Mouse (Mus musculus) embryonic facial prominence, embryonic 13.5 days (tissue): ENCODE measurements at regions not wholly inside any gene's neighbourhood (a gene's known extent, or its start where the extent isn't known, plus 50 kb on each side); places are given as distances from the start of the nearest gene placed in this dataset.

Experiments used
- ATAC-seq: fragments of 200-750 bp; cut with Nextera tagmentation; 2 replicates; pipeline ENCODE4 v1.8.0; 2017; ENCODE audit warnings: low read depth; ENCODE audit not compliant: insufficient number of reproducible peaks, insufficient read depth, low FRiP score, low TSS enrichment
- H3K27ac ChIP-seq: fragments of 300-500 bp; sonication (generic); 2 replicates; pipeline ENCODE4 v1.5.1; 2015; ENCODE audit warnings: moderate library complexity, mild to moderate bottlenecking, inconsistent platforms
- H3K27me3 ChIP-seq: fragments of 300-500 bp; sonication (generic); 2 replicates; pipeline ENCODE4 v1.6.1; 2015; ENCODE audit warnings: mild to moderate bottlenecking, inconsistent platforms
- H3K36me3 ChIP-seq: fragments of 300-500 bp; sonication (generic); 2 replicates; pipeline ENCODE4 v1.6.1; 2015; ENCODE audit warnings: mild to moderate bottlenecking, inconsistent platforms
- H3K4me1 ChIP-seq: fragments of 300-500 bp; sonication (generic); 2 replicates; pipeline ENCODE4 v1.6.1; 2015; ENCODE audit warnings: inconsistent platforms
- H3K4me2 ChIP-seq: fragments of 300-500 bp; sonication (generic); 2 replicates; pipeline ENCODE4 v1.6.1; 2015; ENCODE audit warnings: moderate library complexity, mild to moderate bottlenecking, inconsistent platforms
- H3K4me3 ChIP-seq: fragments of 300-500 bp; sonication (generic); 2 replicates; pipeline ENCODE4 v1.5.1; 2015; ENCODE audit warnings: mild to moderate bottlenecking, inconsistent platforms
- H3K9ac ChIP-seq: fragments of 300-500 bp; sonication (generic); 2 replicates; pipeline ENCODE4 v1.6.1; 2015; ENCODE audit warnings: mild to moderate bottlenecking, inconsistent platforms
- H3K9me3 ChIP-seq: fragments of 300-500 bp; sonication (generic); 2 replicates; pipeline ENCODE4 v1.6.1; 2016; ENCODE audit warnings: inconsistent platforms
- WGBS: fragments of 180-500 bp; shearing (Covaris S2); methylation state at CpG from one replicate; pipeline ENCODE4 v1.1.7; 2015; ENCODE audit warnings: mixed read lengths; 5-methylcytosine and 5-hydroxymethylcytosine counted together

DNA sequence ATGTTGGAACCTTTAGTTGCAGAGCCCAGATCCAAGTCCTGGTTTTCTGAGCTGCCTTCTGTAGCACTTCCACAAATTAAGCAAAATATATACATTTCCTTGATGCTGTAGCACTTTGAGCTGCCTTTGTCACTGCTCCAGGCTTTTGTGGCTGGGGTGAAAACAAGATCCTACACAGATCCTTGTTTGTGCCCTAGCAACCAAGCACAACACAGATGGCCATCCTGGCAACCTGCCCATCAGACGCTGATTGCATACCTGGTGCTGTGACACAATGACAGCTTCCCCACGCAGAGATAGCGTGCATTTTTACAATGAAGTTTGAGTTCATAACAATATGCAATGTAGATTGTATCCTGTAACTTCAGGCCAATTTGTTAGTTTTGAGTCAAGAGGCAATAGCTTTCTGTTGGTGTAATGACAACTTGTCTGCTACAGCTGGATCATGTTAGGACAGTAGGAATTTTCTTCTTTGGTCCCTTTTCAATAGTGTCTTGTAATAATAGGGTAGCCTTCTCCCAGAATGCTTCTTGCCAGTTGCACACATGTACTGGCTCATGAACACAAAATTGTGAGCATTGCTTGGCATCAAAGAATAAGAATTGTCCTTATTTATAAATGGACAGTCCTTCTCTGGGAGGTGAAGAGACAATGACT is 153.5 kb upstream of the Tnc start:
- Histone ChIP-seq H3K9ac (no peak overlapping the region), H3K4me1 (0 out of 2 replicates have a peak, but pooled peaks cover 5% of the 10 kb centered on the region), H3K27me3 (no peaks in the 10 kb centered on the region), H3K9me3 (no peaks in the 10 kb centered on the region), H3K27ac (no peak overlapping the region), H3K4me2 (no peak overlapping the region), H3K36me3 (no peaks in the 10 kb centered on the region), H3K4me3 (no peak overlapping the region)
- 60% methylated on average over 3 of the region's 3 CpGs for WGBS
- no peak; the same call in 1 of the 2 replicates for ATAC-seq

DNA sequence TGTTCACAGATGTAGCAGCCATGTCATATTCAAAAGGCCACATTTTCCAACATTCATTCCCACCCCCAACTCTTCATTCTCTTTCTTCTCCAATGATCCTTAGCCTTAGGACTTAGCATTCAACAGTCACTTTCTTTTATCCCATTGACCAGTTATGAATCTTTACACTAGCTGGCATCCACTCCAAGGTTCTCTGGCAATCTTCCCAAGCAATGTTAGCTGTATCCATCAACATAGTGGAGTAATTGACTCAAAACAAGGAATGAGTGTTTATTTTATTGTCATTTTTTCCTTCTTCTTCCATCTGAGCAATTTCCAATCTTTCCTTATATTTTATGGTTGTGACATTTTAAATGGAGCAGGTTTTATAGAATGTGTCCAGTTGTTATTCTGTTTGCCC is 138.2 kb upstream of the Tnc start:
- H3K36me3 ChIP-seq, result no peaks in the 10 kb centered on the region
- ATAC-seq, result no peak
- H3K27ac ChIP-seq, result no peak overlapping the region
- no peak overlapping the region for H3K9ac ChIP-seq
- no peak overlapping the region for H3K4me2 ChIP-seq
- no peaks in the 10 kb centered on the region for H3K27me3 ChIP-seq
- H3K4me1 ChIP-seq, result no peaks in the 10 kb centered on the region; the same call in 1 of the 2 replicates
- H3K9me3 ChIP-seq, result no peaks in the 10 kb centered on the region
- no peak overlapping the region for H3K4me3 ChIP-seq

DNA sequence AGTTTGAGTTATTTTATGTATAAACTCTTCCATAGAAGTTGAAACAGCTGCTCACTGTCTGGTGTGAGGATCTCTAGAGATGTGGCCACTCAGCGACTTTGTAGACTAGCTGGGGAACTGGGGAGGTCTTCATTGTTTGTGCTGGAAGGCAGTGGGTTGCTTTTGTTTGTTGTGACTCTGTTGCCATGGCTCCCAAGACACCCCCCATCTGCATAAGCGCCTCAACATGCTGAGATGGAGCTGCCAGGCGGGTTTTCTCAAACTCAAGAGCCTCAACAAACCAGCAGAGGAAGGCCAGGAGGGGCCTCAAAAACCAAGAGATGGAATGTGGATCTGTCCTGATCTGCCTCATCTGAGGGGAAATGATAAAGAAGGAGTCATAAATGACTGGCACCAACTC is 129.1 kb upstream of the Tnc start:
- WGBS, result 29% methylated on average over 3 of the region's 3 CpGs

GRCm38 (mm10) chr4:64171476-64171875 is 124.7 kb upstream of the Tnc start:
- Histone ChIP-seq H3K4me1 (peaks cover 4% of the 10 kb centered on the region; the same call in 1 of the 2 replicates), H3K27me3 (no peaks in the 10 kb centered on the region), H3K27ac (peak overlapping the region; percentile 75), H3K36me3 (no peaks in the 10 kb centered on the region), H3K9me3 (no peaks in the 10 kb centered on the region), H3K9ac (no peak overlapping the region), H3K4me3 (no peak overlapping the region), H3K4me2 (no peak overlapping the region)
- 37% methylated on average over 3 of the region's 3 CpGs for WGBS
- ATAC-seq, result no peak

More for the DNA sequence above, 129.1 kb upstream of the Tnc start:
- ATAC-seq, result no peak
- no peak overlapping the region for H3K4me2 ChIP-seq
- no peaks in the 10 kb centered on the region for H3K36me3 ChIP-seq
- H3K4me3 ChIP-seq, result no peak overlapping the region
- no peak overlapping the region for H3K9ac ChIP-seq
- peaks cover 4% of the 10 kb centered on the region; the same call in 1 of the 2 replicates for H3K4me1 ChIP-seq
- H3K27me3 ChIP-seq, result no peaks in the 10 kb centered on the region
- no peak overlapping the region for H3K27ac ChIP-seq
- H3K9me3 ChIP-seq, result no peaks in the 10 kb centered on the region

DNA sequence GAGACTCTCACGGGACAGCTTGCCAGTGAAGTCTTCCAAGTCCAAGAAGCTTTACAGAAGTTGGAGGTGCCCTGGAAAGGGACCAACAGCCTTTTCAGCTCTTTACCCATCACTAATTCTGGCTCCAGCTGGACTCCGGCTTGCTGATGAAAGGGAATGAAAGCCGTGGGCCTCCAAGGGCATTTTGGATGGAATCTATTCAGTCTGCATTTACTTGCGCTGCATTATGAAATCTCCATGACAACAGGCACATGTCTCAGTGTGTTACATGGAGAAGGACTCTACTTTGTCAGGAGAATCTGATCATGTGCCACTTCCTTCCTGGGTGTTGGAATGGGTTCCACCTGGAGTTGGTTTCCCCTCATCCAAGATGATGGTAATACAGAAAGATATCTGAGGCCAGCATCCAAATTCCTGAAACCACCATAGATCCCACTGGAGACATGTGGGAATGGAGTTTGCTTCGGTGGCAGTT is 102.2 kb upstream of the Tnc start:
- H3K36me3 ChIP-seq, result no peaks in the 10 kb centered on the region
- 64% methylated on average over 5 of the region's 5 CpGs for WGBS
- H3K4me2 ChIP-seq, result no peak overlapping the region
- no peak for ATAC-seq
- H3K27me3 ChIP-seq, result no peaks in the 10 kb centered on the region
- no peak overlapping the region for H3K9ac ChIP-seq
- H3K27ac ChIP-seq, result no peak overlapping the region
- H3K9me3 ChIP-seq, result no peaks in the 10 kb centered on the region
- no peak overlapping the region for H3K4me3 ChIP-seq
- peaks cover 5% of the 10 kb centered on the region; the same call in 1 of the 2 replicates for H3K4me1 ChIP-seq

- Histone ChIP-seq H3K4me2 (no peak overlapping the region), H3K36me3 (no peaks in the 10 kb centered on the region), H3K27ac (no peak overlapping the region), H3K27me3 (no peaks in the 10 kb centered on the region), H3K4me3 (no peak overlapping the region), H3K9ac (no peak overlapping the region), H3K9me3 (no peaks in the 10 kb centered on the region), H3K4me1 (peaks cover 26% of the 10 kb centered on the region)
- WGBS, result 71% methylated on average over 2 of the region's 2 CpGs
- no peak for ATAC-seq
Observed at GRCm38 (mm10) chr4:64145924-64146323, 99.1 kb upstream of the Tnc start.

GRCm38 (mm10) chr4:64142963-64143362 is 96.1 kb upstream of the Tnc start:
- peaks cover 21% of the 10 kb centered on the region for H3K4me1 ChIP-seq
- no peak overlapping the region for H3K27ac ChIP-seq
- no peak overlapping the region for H3K9ac ChIP-seq
- WGBS, result 30% methylated on average over 2 of the region's 2 CpGs
- H3K36me3 ChIP-seq, result no peaks in the 10 kb centered on the region
- H3K4me3 ChIP-seq, result no peak overlapping the region
- no peak overlapping the region for H3K4me2 ChIP-seq
- no peaks in the 10 kb centered on the region for H3K9me3 ChIP-seq
- H3K27me3 ChIP-seq, result no peaks in the 10 kb centered on the region
- no peak for ATAC-seq

DNA sequence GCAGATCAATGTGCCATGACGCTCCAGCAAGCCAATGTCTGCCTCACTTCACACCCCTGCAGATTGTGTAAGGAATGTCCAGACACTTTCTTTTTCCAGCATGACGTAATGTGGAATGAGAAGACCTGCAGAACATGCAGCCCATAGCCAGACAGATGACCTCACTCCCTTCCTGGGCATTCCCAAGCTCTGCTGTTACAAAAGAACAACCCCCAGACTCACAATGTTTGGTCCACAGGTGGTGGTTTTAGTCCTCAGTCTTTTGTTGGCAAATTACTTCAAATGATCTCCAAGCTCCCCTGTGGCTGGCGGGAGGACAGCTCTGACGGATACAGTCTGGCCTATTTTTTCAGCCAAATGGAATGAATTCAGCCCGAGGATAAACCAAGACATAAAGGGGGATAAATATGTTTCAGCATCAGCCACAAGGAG is 95.6 kb upstream of the Tnc start:
- Histone ChIP-seq H3K4me3 (no peak overlapping the region), H3K27me3 (no peaks in the 10 kb centered on the region), H3K9me3 (no peaks in the 10 kb centered on the region), H3K9ac (no peak overlapping the region), H3K4me1 (peaks cover 21% of the 10 kb centered on the region), H3K4me2 (no peak overlapping the region), H3K27ac (no peak overlapping the region), H3K36me3 (no peaks in the 10 kb centered on the region)
- WGBS, result 47% methylated on average over 5 of the region's 5 CpGs
- no peak for ATAC-seq

DNA sequence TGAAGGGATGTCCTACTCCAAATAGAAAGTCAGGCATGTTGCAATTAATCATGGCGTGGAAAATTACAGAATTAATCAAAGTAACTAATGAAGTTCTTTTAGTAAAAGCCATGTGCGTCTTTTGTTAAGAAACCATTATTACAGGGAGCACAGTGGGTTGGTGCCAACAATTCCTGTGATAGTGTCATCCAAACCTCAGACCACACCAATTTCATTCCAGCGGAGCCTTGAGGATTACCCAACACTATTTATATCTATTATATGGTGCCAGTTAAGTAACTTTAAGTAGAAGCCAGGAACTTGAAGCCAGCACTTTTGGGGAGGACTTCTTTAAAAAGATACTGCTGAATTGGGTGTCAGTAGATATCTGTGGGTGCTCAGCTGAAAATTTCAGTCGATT is 93.0 kb upstream of the Tnc start:
- Histone ChIP-seq H3K27me3 (no peaks in the 10 kb centered on the region), H3K9ac (no peak overlapping the region), H3K27ac (no peak overlapping the region), H3K36me3 (no peaks in the 10 kb centered on the region), H3K4me2 (no peak overlapping the region), H3K4me1 (peaks cover 21% of the 10 kb centered on the region), H3K4me3 (no peak overlapping the region), H3K9me3 (no peaks in the 10 kb centered on the region)
- no peak for ATAC-seq
- 79% methylated on average over 4 of the region's 4 CpGs for WGBS

- no peak for ATAC-seq
- Histone ChIP-seq H3K36me3 (no peaks in the 10 kb centered on the region), H3K9ac (no peak overlapping the region), H3K4me2 (no peak overlapping the region), H3K9me3 (no peaks in the 10 kb centered on the region), H3K4me3 (no peak overlapping the region), H3K27ac (no peak overlapping the region), H3K27me3 (no peaks in the 10 kb centered on the region), H3K4me1 (no peaks in the 10 kb centered on the region)
- WGBS, result 70% methylated on average over 3 of the region's 3 CpGs
Observed at GRCm38 (mm10) chr4:64135036-64135435, 88.2 kb upstream of the Tnc start.

DNA sequence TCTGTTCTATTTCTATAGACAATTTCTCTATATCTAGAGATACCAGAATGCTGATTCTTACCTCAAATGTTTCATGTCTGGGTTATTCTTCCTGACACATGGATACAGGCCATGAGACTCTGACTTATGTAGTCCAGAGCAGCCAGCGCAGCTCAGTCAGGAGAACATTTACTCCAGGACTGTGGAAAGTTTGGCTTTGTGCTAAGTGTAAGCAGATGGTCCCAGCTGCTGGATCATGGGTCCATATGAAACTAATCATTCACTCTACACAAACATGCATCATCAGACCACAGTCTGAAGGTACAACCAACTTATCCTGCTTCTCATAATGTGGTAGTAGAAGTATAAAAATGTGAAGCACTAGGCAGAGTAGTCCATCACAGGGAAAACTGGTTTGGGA is 82.5 kb upstream of the Tnc start:
- 33% methylated on average over 1 of the region's 1 CpGs for WGBS

GRCm38 (mm10) chr4:64124387-64125088 is 77.7 kb upstream of the Tnc start:
- Histone ChIP-seq H3K27me3 (no peaks in the 10 kb centered on the region), H3K9me3 (no peaks in the 10 kb centered on the region), H3K4me1 (peaks cover 11% of the 10 kb centered on the region; the same call in 1 of the 2 replicates), H3K9ac (no peak overlapping the region), H3K36me3 (no peaks in the 10 kb centered on the region), H3K4me3 (no peak overlapping the region), H3K27ac (peak overlapping the region; percentile 51; the same call in 1 of the 2 replicates), H3K4me2 (no peak overlapping the region)
- ATAC-seq, result no peak
- 52% methylated on average over 2 of the region's 2 CpGs for WGBS

More for the DNA sequence above, 82.5 kb upstream of the Tnc start:
- Histone ChIP-seq H3K9me3 (no peaks in the 10 kb centered on the region), H3K27ac (peak overlapping the region; percentile 39), H3K9ac (no peak overlapping the region), H3K36me3 (no peaks in the 10 kb centered on the region), H3K4me1 (peaks cover 12% of the 10 kb centered on the region; the same call in 1 of the 2 replicates), H3K4me2 (no peak overlapping the region), H3K4me3 (no peak overlapping the region), H3K27me3 (no peaks in the 10 kb centered on the region)
- ATAC-seq, result 0 out of 2 replicates have a peak, but pooled peaks have one; percentile 43
